Mouse (Mus musculus): ENCODE data around the gene Aifm1. TPM values are rescaled to one million over a fixed set of nuclear protein-coding genes. Genes with fewer than 3 reads are reported as not detected.

Aifm1 gene
- total and polyA plus RNA-seq, 3 experiments = 30.3 to 61.4 (median 32.7) TPM

DNA sequence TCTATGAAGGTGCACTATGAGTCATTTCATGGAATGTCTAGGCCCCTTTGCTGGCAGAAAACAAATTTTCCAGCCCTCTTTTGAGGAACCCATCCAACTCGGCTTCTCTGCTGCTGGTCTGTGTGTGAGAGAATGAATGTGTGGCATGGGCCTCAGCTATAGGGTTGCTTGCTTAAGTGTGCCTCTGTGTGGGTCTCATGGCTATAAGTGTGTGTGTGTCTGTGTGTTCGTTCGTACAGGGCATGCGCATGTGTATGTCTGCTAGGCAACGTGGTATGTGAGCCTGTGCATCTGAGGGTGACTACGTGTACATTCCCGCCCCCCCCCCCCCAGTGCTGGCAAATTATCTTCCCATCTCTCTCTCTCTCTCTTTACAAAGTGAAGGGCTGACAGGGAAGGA lies 52.9 kb downstream of the Aifm1 start:
- Histone ChIP-seq H3K27ac (ENCODE audit: insufficient read depth, low read depth) (no peak overlapping the region), H3K27me3 (replicated peaks) (no peaks in the 10 kb centered on the region), H3K4me2 (ENCODE audit: insufficient read depth, low read depth, poor library complexity, severe bottlenecking) (no peak overlapping the region), H3K9ac (ENCODE audit: insufficient read depth, low read depth) (no peak overlapping the region), H3K4me1 (ENCODE audit: control insufficient read depth in 1 of 2, insufficient read depth in 2 of 2) (peaks cover 5 to 16% of the 10 kb centered on the region in 2 experiments; a peak in 3 of 4 replicates), H3K79me2 (replicated peaks; ENCODE audit: control insufficient read depth, extremely low read depth, insufficient read depth, poor library complexity, severe bottlenecking) (no peaks in the 10 kb centered on the region), H3K9me3 (replicated peaks; ENCODE audit: low read length) (no peaks in the 10 kb centered on the region), H3K4me3 (replicated peaks in 1 of 3; ENCODE audit: low read depth in 2 of 3, low read length in 2 of 3, poor library complexity in 1 of 3) (no peak overlapping the region), H3K36me3 (replicated peaks in 1 of 2; ENCODE audit: control insufficient read depth in 1 of 2, insufficient read depth in 1 of 2, low read length in 1 of 2) (no peaks in the 10 kb centered on the region)
- no peak for DNase-seq (ENCODE audit: extremely low read depth)
- in situ Hi-C loops (cut with MboI; ENCODE audit: low pct_ligation_motif_present, low pct_unique_long_range_greater_than_20kb, low sequenced_read_pairs) = loop anchor here (5.0 kb wide), 1 partner anchor 38 kb away; no protein-coding TSS in a partner anchor
- no peak for TF ChIP-seq EP300 (IDR thresholded peaks at IDR 0.05; ENCODE audit: low read length)
- TF ChIP-seq USF1 (IDR thresholded peaks at IDR 0.05; ENCODE audit: low read depth, low read length) = no peak
- no peak for TF ChIP-seq USF2 (conservative IDR thresholded peaks at IDR 0.05; ENCODE audit: low read depth, low read length)
- TF ChIP-seq ZNF384 (IDR thresholded peaks at IDR 0.05; ENCODE audit: low read depth, low read length) = no peak
- TF ChIP-seq MEF2A (IDR thresholded peaks at IDR 0.05; ENCODE audit: borderline replicate concordance, low read depth, low read length) = no peak
- no peak for TF ChIP-seq IRF4 (IDR thresholded peaks at IDR 0.05; ENCODE audit: low read depth, low read length)
- no peak for TF ChIP-seq UBTF (IDR thresholded peaks at IDR 0.05; ENCODE audit: low read depth, low read length)
- no peak for TF ChIP-seq POLR2A (IDR thresholded peaks at IDR 0.05; ENCODE audit: low read depth, low read length)
- dilution Hi-C loops (cut with MboI; ENCODE audit: extremely low pct_ligation_motif_present, extremely low pct_unique_long_range_greater_than_20kb, low sequenced_read_pairs) = no loop called here

DNA sequence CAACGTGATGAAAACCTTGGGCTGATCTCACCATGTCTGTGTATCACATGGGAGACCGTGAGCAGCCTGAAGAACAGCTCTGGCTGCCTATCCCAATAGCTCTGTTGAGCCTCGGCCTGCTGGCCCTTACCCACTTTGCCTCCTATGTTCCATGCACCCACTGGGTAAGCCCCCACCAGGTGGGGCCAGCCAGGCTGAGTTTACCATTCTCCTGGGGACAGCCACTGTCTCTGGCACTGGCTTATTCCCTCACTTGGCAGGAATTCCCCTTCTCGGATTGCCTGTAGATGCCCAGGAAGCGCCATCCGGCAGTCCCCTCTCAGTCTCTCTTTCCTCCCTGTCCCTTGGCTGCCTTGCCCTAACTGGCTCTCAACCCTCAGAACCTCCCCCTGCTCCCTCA lies 56.4 kb downstream of the Aifm1 start:
- Histone ChIP-seq H3K4me2 (ENCODE audit: insufficient read depth, low read depth, poor library complexity, severe bottlenecking) (no peak overlapping the region), H3K36me3 (replicated peaks in 1 of 2; ENCODE audit: control insufficient read depth in 1 of 2, insufficient read depth in 1 of 2, low read length in 1 of 2) (no peaks in the 10 kb centered on the region), H3K27ac (ENCODE audit: insufficient read depth, low read depth) (no peak overlapping the region), H3K27me3 (replicated peaks) (no peaks in the 10 kb centered on the region), H3K4me3 (replicated peaks in 1 of 3; ENCODE audit: low read depth in 2 of 3, low read length in 2 of 3, poor library complexity in 1 of 3) (no peak overlapping the region), H3K9me3 (replicated peaks; ENCODE audit: low read length) (no peaks in the 10 kb centered on the region), H3K9ac (ENCODE audit: insufficient read depth, low read depth) (no peak overlapping the region), H3K79me2 (replicated peaks; ENCODE audit: control insufficient read depth, extremely low read depth, insufficient read depth, poor library complexity, severe bottlenecking) (0 out of 2 replicates have a peak, but pooled peaks cover under 1% of the 10 kb centered on the region), H3K4me1 (ENCODE audit: control insufficient read depth in 1 of 2, insufficient read depth in 2 of 2) (peaks cover 5 to 15% of the 10 kb centered on the region in 2 experiments)
- in situ Hi-C loops (cut with MboI; ENCODE audit: low pct_ligation_motif_present, low pct_unique_long_range_greater_than_20kb, low sequenced_read_pairs) = no loop called here
- dilution Hi-C loops (cut with MboI; ENCODE audit: extremely low pct_ligation_motif_present, extremely low pct_unique_long_range_greater_than_20kb, low sequenced_read_pairs) = no loop called here
- DNase-seq (ENCODE audit: extremely low read depth) = no peak
- TF ChIP-seq BHLHE40 (IDR thresholded peaks at IDR 0.05; ENCODE audit: low read depth, low read length) (no peak), NRF1 (IDR thresholded peaks at IDR 0.05; ENCODE audit: low read depth, low read length) (no peak)

DNA sequence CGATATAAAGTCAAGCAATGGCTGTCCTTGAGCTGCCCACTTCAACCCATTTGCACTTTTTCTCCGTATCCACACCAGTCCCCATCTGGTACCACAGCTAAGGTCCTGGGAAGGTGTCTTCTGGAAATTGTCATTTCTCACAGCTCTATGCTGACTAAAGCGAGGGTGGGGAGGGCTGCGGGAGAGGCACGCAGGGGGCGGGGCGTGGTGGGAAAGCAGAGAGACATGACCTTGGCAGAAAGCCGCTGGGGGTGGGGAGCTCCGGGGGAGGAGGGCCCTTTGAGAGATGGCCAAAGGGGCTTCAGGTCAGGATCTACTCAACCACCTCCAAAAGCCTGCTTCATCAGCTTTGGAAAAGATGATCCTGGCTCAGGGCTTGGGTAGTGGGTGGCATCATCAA lies 58.3 kb downstream of the Aifm1 start:
- TF ChIP-seq POLR2AphosphoS2 (IDR thresholded peaks at IDR 0.05; ENCODE audit: low read depth, low read length) (no peak), CHD2 (IDR thresholded peaks at IDR 0.05; ENCODE audit: low read length) (no peak), RAD21 (IDR thresholded peaks at IDR 0.05; ENCODE audit: low read depth, low read length) (no peak), HCFC1 (IDR thresholded peaks at IDR 0.05; ENCODE audit: low read depth, low read length) (no peak), USF1 (IDR thresholded peaks at IDR 0.05; ENCODE audit: low read depth, low read length) (no peak), IRF4 (IDR thresholded peaks at IDR 0.05; ENCODE audit: low read depth, low read length) (no peak), E2F4 (IDR thresholded peaks at IDR 0.05; ENCODE audit: insufficient replicate concordance, low read depth, low read length) (no peak), MAFK (IDR thresholded peaks at IDR 0.05; ENCODE audit: insufficient replicate concordance, low read length) (no peak), JUND (conservative IDR thresholded peaks at IDR 0.05; ENCODE audit: low read depth, low read length) (no peak), ZMIZ1 (IDR thresholded peaks at IDR 0.05; ENCODE audit: low read depth, low read length) (no peak), EP300 (IDR thresholded peaks at IDR 0.05; ENCODE audit: low read length) (no peak), TBP (conservative IDR thresholded peaks at IDR 0.05; ENCODE audit: low read depth, low read length) (no peak), USF2 (conservative IDR thresholded peaks at IDR 0.05; ENCODE audit: low read depth, low read length) (no peak), UBTF (IDR thresholded peaks at IDR 0.05; ENCODE audit: low read depth, low read length) (no peak), POLR2A (IDR thresholded peaks at IDR 0.05; ENCODE audit: low read depth, low read length) (no peak), JUN (IDR thresholded peaks at IDR 0.05; ENCODE audit: insufficient read depth, low read depth, low read length) (no peak)
- no peak for DNase-seq (ENCODE audit: extremely low read depth)
- Histone ChIP-seq H3K9ac (ENCODE audit: insufficient read depth, low read depth) (peak overlapping the region; percentile 28; the same call in 1 of the 2 replicates), H3K4me2 (ENCODE audit: insufficient read depth, low read depth, poor library complexity, severe bottlenecking) (peak overlapping the region; percentile 60), H3K27ac (ENCODE audit: insufficient read depth, low read depth) (no peak overlapping the region), H3K9me3 (replicated peaks; ENCODE audit: low read length) (no peaks in the 10 kb centered on the region), H3K79me2 (replicated peaks; ENCODE audit: control insufficient read depth, extremely low read depth, insufficient read depth, poor library complexity, severe bottlenecking) (peaks cover 9% of the 10 kb centered on the region), H3K4me1 (ENCODE audit: control insufficient read depth in 1 of 2, insufficient read depth in 2 of 2) (peaks cover 9 to 29% of the 10 kb centered on the region in 2 experiments), H3K4me3 (replicated peaks in 1 of 3; ENCODE audit: low read depth in 2 of 3, low read length in 2 of 3, poor library complexity in 1 of 3) (no peak overlapping the region), H3K27me3 (replicated peaks) (no peaks in the 10 kb centered on the region), H3K36me3 (replicated peaks in 1 of 2; ENCODE audit: control insufficient read depth in 1 of 2, insufficient read depth in 1 of 2, low read length in 1 of 2) (peaks cover 0 to 2% of the 10 kb centered on the region in 2 experiments)
- in situ Hi-C loops (cut with MboI; ENCODE audit: low pct_ligation_motif_present, low pct_unique_long_range_greater_than_20kb, low sequenced_read_pairs) = no loop called here
- dilution Hi-C loops (cut with MboI; ENCODE audit: extremely low pct_ligation_motif_present, extremely low pct_unique_long_range_greater_than_20kb, low sequenced_read_pairs) = no loop called here
